Mouse (Mus musculus): ENCODE results near the gene Ndufs4.

DNA sequence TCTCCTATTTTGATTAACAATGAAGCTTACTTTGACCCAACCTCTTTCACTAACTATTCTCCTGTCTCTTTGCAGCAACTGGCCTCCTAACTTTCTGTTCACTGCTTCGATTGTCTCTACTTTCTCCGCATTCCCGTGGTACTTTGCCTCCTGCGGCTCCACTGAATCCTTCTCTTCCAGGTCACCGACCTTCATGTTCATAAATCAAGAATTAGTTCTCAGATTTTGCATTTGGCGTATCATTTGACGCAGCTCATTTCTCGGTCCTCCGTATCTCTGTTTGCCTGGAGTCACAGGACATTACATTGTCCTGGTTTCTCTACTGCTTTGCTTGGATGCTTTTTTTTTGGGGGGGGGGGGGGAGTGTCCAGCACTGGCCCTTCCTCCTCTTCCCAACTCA is 9.2 kb upstream of the Ndufs4 start:
- TF ChIP-seq CTCF (conservative IDR thresholded peaks at IDR 0.05; ENCODE audit: insufficient read depth, insufficient read length, low read depth, low read length) (no peak), POLR2A (IDR thresholded peaks at IDR 0.05; ENCODE audit: low read depth, low read length) (no peak)
